Mouse (Mus musculus) lung, embryonic 14.5 days (tissue): ENCODE measurements around the gene Kif23. TPM values are rescaled to one million over a fixed set of nuclear protein-coding genes. Genes with fewer than 3 reads are reported as not detected.

Experiments
- ATAC-seq: fragments of 200-750 bp; cut with Nextera tagmentation; 2 replicates; pipeline ENCODE4 v1.8.0; 2017; ENCODE audit warnings: mild to moderate bottlenecking, moderate TSS enrichment, moderate library complexity; ENCODE audit not compliant: insufficient read depth
- DNase-seq: peaks from one replicate; pipeline ENCODE4 v3.0.0-alpha.2; 2015
- H3K27ac ChIP-seq: fragments of 300-500 bp; sonication (generic); 2 replicates; pipeline ENCODE4 v1.5.1; 2014; ENCODE audit warnings: low read depth, mild to moderate bottlenecking, moderate library complexity
- H3K27me3 ChIP-seq: fragments of 300-500 bp; sonication (generic); 2 replicates; pipeline ENCODE4 v1.6.1; 2014; ENCODE audit warnings: low read length, control low read depth; ENCODE audit not compliant: insufficient read depth
- H3K36me3 ChIP-seq: fragments of 300-500 bp; sonication (generic); 2 replicates; pipeline ENCODE4 v1.6.1; 2014; ENCODE audit warnings: control low read depth; ENCODE audit not compliant: insufficient read depth
- H3K4me1 ChIP-seq: fragments of 300-500 bp; sonication (generic); 2 replicates; pipeline ENCODE4 v1.6.1; 2014; ENCODE audit warnings: antibody characterized with exemption, control low read depth; ENCODE audit not compliant: insufficient read depth
- H3K4me2 ChIP-seq: fragments of 300-500 bp; sonication (generic); 2 replicates; pipeline ENCODE4 v1.6.1; 2014; ENCODE audit warnings: mild to moderate bottlenecking
- H3K4me3 ChIP-seq: fragments of 300-500 bp; sonication (generic); 2 replicates; pipeline ENCODE4 v1.5.1; 2014; ENCODE audit warnings: low read depth, low read length
- H3K9ac ChIP-seq: fragments of 300-500 bp; sonication (generic); 2 replicates; pipeline ENCODE4 v1.6.1; 2014
- H3K9me3 ChIP-seq: fragments of 300-500 bp; sonication (generic); 2 replicates; pipeline ENCODE4 v1.6.1; 2016; ENCODE audit warnings: low read depth, low read length, control low read depth
- CTCF ChIP-seq: IDR thresholded peaks from 2 replicates; pipeline ENCODE4 v1.5.1; 2016; ENCODE audit warnings: antibody characterized with exemption, low read depth
- WGBS: fragments of 180-500 bp; shearing (Covaris S2); extraction: QIAGEN DNeasy Blood & Tissue Kit; methylation state at CpG from one replicate; pipeline ENCODE4 v1.1.7; 2014; 5-methylcytosine and 5-hydroxymethylcytosine counted together
- polyA plus RNA-seq: library from polyadenylated mRNA; unstranded; fragments of >200 nt; fragmentation: Nextera tagmentation; extraction: Ambion mirVana; gene quantifications from 2 replicates; pipeline ENCODE4 v1.2.1, GENCODE M21; 2014

The Kif23 gene
- polyA plus RNA-seq, 1 experiment from 2014 or later = 164 TPM

- Histone ChIP-seq H3K9ac (peak overlapping the region; percentile 77), H3K4me2 (peak overlapping the region; percentile 72), H3K9me3 (no peaks in the 10 kb centered on the region), H3K4me1 (0 out of 2 replicates have a peak, but pooled peaks cover 3% of the 10 kb centered on the region), H3K4me3 (peak overlapping the region; percentile 90), H3K36me3 (peaks cover 19% of the 10 kb centered on the region), H3K27me3 (no peaks in the 10 kb centered on the region), H3K27ac (0 out of 2 replicates have a peak overlapping the region, but pooled peaks have one; percentile 90)
- TF ChIP-seq CTCF = peak; percentile 96
- DNase-seq = peak; percentile 98
- ATAC-seq = peak; percentile 73
- WGBS = 5% methylated on average over 24 of the region's 24 CpGs
These were observed 1.1 kb upstream of the Kif23 start for GRCm38 (mm10) chr9:61947402-61948346.

- WGBS = under 1% methylated on average over 34 of the region's 38 CpGs
- H3K27ac ChIP-seq = peak overlapping the region; percentile 90
- peak; percentile 68 for DNase-seq
These were observed 482 bp downstream of the Kif23 start for GRCm38 (mm10) chr9:61945973-61946611.

GRCm38 (mm10) chr9:61941054-61941453, 5.5 kb downstream of the Kif23 start:
- 74% methylated on average over 3 of the region's 3 CpGs for whole genome bisulfite sequencing
- no peak for DNase-seq
- Histone ChIP-seq H3K9me3 (no peaks in the 10 kb centered on the region), H3K4me3 (no peak overlapping the region), H3K9ac (no peak overlapping the region), H3K27me3 (no peaks in the 10 kb centered on the region), H3K27ac (no peak overlapping the region), H3K36me3 (peaks cover 85% of the 10 kb centered on the region), H3K4me2 (no peak overlapping the region), H3K4me1 (0 out of 2 replicates have a peak, but pooled peaks cover 3% of the 10 kb centered on the region)
- no peak for ATAC-seq
- no peak for TF ChIP-seq CTCF

More at GRCm38 (mm10) chr9:61945973-61946611, 482 bp downstream of the Kif23 start:
- H3K4me1 ChIP-seq = 0 out of 2 replicates have a peak, but pooled peaks cover 3% of the 10 kb centered on the region
- TF ChIP-seq CTCF = no peak
- H3K27me3 ChIP-seq = no peaks in the 10 kb centered on the region
- ATAC-seq = peak; percentile 83
- H3K4me2 ChIP-seq = peak overlapping the region; percentile 72
- H3K9me3 ChIP-seq = no peaks in the 10 kb centered on the region
- peak overlapping the region; percentile 77 for H3K9ac ChIP-seq
- peak overlapping the region; percentile 90 for H3K4me3 ChIP-seq
- peaks cover 34% of the 10 kb centered on the region for H3K36me3 ChIP-seq

GRCm38 (mm10) chr9:61933333-61933732, 13.2 kb downstream of the Kif23 start:
- no peaks in the 10 kb centered on the region for H3K27me3 ChIP-seq
- 65% methylated on average over 2 of the region's 2 CpGs for WGBS
- no peak overlapping the region for H3K4me2 ChIP-seq
- DNase-seq = no peak
- TF ChIP-seq CTCF = no peak
- no peaks in the 10 kb centered on the region for H3K4me1 ChIP-seq
- H3K4me3 ChIP-seq = no peak overlapping the region
- no peaks in the 10 kb centered on the region for H3K9me3 ChIP-seq
- no peak for ATAC-seq
- H3K27ac ChIP-seq = no peak overlapping the region
- H3K36me3 ChIP-seq = peaks cover 97% of the 10 kb centered on the region
- no peak overlapping the region for H3K9ac ChIP-seq

DNA sequence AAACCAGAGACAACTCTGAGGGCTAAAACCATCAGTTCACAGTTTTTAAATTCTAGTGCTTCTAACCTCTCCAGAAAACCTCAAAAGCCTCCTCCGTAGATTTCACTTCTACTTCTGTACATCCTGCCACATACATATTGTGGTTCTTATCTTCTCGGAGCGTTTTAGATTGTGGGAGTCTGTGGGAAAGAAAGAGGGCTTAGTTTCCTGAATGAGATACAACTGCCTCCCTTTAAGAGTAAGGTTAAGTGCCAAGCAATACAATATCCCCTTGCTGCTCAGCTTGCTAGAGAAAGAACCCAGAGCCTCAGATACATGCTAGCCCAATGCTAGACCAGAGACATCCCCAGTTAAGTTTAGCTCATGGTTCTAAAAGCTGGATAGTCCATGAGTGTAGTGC, 14.6 kb downstream of the Kif23 start:
- Histone ChIP-seq H3K9ac (no peak overlapping the region), H3K27ac (no peak overlapping the region), H3K4me1 (no peaks in the 10 kb centered on the region), H3K4me2 (no peak overlapping the region), H3K4me3 (no peak overlapping the region), H3K27me3 (no peaks in the 10 kb centered on the region), H3K9me3 (no peaks in the 10 kb centered on the region), H3K36me3 (peaks cover 97% of the 10 kb centered on the region)
- 86% methylated on average over 3 of the region's 3 CpGs for WGBS
- TF ChIP-seq CTCF = no peak
- DNase-seq = no peak
- ATAC-seq = no peak

- H3K4me2 ChIP-seq = no peak overlapping the region
- H3K4me1 ChIP-seq = no peaks in the 10 kb centered on the region
- ATAC-seq = no peak
- no peak overlapping the region for H3K4me3 ChIP-seq
- no peak overlapping the region for H3K9ac ChIP-seq
- DNase-seq = no peak
- H3K36me3 ChIP-seq = peaks cover 97% of the 10 kb centered on the region
- 88% methylated on average over 10 of the region's 10 CpGs for WGBS
- H3K9me3 ChIP-seq = no peaks in the 10 kb centered on the region
- no peak for TF ChIP-seq CTCF
- no peaks in the 10 kb centered on the region for H3K27me3 ChIP-seq
- H3K27ac ChIP-seq = no peak overlapping the region
These were observed 21.4 kb downstream of the Kif23 start for GRCm38 (mm10) chr9:61925086-61925660.
